Mouse (Mus musculus) CD8-positive naive resting alpha-beta T cell, adult 2 months (primary cell): ENCODE results near the gene Mxra7.

Experiments used
- DNase-seq, 2 experiments: peaks; one replicate each; pipeline ENCODE4 v3.0.0; 2022; ENCODE audit warnings: low read depth in 2 of 2, low spot score in 2 of 2

Mxra7 gene

GRCm38 (mm10) chr11:116819932-116820593 is 7.8 kb downstream of the Mxra7 start:
- no peak for DNase-seq

- no peak for DNase-seq
These were observed 9.1 kb downstream of the Mxra7 start for GRCm38 (mm10) chr11:116818722-116819121.

- DNase-seq, result no peak
These were observed 10.3 kb downstream of the Mxra7 start for GRCm38 (mm10) chr11:116817567-116817966.

DNA sequence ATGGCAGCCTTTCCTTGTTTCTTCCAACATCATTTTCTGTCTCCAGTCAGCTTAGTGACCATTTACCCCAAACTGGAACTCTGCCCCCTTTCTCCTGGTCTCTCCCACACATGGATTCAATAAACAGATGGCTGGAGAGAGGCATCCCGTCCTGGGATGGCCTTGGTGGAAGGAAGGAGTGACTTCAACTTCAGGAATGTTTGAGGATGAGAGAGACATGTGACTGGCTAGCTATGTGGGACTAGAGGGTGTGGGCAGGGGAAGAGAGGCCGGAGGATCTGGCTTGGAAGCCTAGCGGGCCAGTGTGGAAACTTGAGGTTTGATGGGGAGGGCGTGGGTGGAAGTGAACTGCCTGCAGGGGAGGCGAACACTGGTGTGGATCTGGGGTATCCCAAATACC is 11.1 kb downstream of the Mxra7 start:
- DNase-seq, result no peak

GRCm38 (mm10) chr11:116814884-116815415 is 12.9 kb downstream of the Mxra7 start:
- no peak for DNase-seq

DNA sequence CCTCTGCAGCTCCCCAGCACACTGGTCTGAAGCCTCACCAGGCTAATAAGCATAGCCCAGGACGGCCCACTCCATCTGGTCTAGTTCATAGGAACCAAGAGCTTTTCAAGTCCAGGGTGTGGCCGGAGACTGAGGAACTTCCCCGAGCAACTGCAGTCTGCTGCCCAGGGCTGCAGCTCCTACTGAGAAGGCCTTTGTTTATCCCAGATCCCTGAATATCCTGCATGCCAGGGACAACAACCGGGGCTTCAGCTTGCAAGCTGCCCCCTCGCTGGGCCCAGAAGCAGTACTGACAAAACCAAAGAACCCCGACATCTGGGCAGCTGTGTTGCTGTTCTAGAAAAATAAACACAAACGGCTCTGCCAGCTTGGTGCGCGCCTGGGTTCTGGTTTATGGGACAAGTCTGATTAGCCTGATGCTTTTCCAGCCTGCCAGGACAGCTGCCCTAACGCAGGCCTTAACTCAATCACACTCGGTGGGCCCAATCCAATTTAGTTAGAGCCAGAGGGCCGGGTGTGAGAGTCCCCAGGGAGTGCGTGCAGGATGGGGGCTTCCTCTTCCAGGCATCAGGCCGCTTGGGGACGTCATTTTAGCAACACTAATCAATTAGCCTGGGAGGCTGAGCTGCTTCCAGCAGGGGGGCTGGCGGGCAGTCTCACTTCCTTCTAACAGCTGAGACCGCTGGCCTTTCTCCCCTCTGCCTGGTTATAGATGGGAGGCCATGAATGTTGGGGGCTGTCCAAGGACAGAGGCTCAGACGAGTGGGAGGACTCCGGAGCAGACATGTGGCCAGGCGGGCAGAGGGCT is 13.6 kb downstream of the Mxra7 start:
- no peak for DNase-seq

- DNase-seq, result no peak
These were observed 14.2 kb downstream of the Mxra7 start for GRCm38 (mm10) chr11:116813610-116814009.

DNA sequence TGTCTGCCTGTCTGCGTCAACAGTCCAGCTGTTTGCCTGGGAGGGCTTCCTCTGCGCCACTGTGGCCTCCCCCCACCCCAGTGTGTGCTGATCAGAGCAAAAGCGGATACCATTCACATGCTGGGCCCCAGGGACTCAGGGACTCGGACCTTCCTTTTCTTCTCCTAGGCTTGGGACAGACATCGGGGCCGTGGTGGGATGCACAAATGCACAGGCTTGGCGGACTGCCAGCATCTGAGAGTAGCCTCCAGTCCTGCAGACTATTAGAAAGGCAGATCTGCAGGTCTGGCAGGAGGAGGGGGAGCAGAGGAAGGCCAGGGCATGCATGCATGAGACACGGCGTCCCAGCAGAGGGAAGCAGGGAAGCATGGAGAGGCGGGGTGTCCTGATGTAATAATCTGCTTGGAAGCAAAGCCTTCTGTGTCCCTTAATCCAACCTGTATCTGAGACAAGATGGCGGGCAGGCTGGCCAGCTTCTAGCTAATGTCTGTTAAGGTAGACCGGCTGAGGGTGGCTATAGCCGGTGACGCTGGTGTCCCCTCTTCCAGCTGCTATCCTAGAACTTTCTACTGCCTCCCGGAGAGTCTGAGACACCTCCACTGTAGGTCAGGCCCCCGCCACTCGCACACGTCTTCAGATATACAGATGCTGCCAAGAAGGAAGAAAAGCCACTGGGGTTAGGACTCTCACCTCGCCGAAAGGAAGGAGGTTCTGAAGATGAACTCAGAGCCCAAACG is 14.9 kb downstream of the Mxra7 start:
- DNase-seq, result no peak

- DNase-seq, result no peak
These were observed 16.6 kb downstream of the Mxra7 start for GRCm38 (mm10) chr11:116810983-116811901.

DNA sequence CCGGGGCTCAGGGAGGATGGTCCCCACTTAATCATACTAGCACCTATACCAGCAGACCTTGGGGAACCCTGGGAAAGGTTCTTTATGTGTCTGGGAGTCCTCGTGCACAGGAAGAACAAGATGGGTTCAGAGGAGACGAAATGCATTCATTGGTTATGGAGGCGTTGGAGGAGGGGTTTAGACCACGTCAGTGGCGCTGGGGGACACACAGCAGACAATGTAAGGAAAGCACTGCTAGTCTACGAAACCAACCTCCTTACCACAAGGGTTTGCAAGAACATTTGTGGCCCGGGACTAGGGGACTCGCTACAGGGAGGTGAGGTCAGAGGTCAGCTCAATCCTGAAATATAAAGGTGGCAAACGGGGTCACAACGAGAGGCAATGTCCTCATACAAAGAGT is 17.3 kb downstream of the Mxra7 start:
- DNase-seq, result no peak

GRCm38 (mm10) chr11:116809520-116809919 is 18.3 kb downstream of the Mxra7 start:
- no peak for DNase-seq

DNA sequence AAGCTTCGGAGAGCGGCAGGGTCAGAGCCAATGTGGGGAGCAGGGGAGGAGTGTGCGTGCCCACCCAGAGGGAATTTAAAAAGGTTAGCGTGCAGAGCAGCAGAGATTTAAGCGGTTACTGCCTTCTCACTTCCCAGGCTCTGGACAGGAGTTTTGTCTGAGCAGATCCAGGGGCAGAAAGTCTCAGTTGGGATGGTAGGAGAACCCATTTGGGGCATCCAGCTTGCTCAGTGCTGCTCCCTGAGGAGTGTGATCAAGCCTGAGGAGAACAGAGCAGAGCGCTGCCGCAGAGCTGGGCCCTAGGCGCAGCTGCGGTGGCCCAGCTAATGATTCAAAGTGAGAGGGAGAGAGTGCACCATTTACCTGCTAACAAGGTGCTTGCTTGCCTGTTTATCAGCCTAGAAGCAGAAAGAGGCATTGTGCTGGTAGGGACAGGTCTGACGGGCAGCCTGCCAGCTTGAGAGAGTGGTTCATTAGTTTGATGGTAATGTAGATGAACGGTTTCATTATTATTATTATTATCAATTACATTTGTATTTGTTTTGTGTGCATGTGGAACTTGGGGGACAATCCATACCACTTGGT is 18.9 kb downstream of the Mxra7 start:
- no peak for DNase-seq

GRCm38 (mm10) chr11:116807938-116808606 is 19.8 kb downstream of the Mxra7 start:
- DNase-seq, result peak; percentile 66 to 75

DNA sequence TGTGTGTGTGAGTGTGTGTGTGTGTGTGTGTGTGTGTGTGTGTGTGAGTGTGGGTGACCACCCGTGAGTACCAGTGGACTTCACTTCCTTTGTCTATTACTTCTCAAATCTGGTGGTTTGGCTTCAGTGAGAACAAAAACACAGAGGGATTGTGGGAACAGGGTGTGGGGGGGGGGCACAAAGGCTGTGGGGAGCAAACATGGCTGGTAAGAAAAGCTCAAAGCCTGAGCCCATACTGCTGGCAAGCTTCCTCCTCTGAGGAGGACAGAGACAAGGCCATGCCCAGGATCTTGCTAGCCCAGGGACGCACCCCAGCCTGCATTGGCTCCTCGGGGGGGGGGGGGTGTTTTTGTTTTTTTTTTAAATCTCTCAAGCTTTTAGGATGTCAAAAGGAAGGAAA is 20.3 kb downstream of the Mxra7 start:
- DNase-seq, result no peak

DNA sequence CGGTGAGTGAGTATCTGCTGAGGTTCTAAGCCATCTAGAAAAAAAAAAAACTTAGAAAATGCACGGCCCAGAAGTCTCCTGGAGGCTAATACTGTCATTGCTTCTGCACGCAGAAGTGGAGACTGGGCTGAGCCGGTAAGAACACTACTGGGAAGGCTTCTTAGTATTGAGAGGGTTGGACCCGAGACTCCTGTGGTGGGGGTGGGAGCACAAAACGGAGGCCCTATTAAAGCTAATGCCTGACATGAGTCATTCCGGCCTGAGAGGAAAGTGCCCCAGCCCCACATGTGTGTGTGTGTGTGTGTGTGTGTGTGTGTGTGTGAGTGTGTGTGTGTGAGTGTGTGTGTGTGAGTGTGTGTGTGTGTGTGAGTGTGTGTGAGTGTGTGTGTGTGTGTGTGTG is 20.7 kb downstream of the Mxra7 start:
- no peak for DNase-seq

DNA sequence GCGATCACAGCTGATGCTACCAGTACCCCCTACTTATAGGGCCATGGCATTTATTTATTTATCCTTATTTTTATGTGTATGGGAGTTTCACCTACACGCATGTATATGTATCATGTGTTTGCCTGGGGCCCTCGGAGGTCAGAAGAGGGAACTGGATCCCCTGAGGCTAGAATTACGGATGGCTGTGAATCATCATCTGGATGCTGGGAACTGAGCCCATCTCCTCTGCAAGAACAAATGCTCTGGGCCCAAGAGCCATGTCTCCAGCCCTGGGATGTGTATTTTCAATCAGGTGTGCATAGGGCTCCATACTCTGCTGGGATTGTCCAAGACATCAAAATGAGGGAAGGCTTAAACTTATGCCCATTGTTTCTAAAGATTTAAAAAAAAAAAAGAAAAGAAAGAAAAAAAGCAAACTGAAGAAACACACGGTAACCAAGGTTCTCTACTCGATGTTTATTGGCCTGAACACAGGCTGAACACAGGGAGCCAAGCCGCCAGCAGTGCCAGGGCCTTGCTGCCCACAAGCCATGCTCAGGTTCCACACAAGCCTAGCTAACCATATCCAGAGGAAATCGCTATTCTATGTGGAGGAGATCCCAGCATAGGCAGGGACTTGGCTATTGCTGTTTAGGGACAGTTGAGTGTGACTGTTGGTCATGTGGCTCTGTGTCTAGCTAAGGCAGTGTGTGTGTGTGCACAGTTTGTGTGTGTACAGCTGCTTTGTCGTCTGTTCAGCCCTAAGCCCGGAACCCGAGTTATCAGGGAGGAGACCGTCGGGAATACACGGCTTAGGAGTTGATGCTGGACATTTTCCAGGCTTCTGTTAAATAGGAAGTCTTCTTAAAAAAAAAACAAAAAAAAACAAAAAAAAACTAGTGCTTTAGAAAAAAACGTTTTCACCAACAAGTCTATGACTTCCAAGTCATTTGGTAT is 21.4 kb downstream of the Mxra7 start:
- no peak for DNase-seq

DNA sequence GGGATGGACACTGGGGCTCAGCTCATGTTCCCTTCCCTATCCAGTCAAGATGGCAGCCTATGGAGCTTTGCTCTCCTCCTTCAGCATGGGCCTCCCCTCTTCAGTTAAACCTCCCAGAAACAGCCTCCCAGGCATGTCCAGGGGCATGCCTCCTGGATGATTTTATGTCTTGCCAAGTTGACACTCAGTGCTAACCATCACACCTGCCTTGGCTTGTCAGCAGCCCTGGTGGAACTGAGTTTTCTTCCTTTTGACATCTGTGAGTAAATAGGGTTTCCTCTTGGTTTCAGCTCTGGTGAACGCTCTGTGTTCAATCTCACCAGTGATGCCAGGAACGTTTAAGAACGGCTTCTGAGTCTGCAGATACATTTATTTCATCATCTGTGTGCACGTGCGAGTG is 25.1 kb downstream of the Mxra7 start:
- DNase-seq, result no peak

DNA sequence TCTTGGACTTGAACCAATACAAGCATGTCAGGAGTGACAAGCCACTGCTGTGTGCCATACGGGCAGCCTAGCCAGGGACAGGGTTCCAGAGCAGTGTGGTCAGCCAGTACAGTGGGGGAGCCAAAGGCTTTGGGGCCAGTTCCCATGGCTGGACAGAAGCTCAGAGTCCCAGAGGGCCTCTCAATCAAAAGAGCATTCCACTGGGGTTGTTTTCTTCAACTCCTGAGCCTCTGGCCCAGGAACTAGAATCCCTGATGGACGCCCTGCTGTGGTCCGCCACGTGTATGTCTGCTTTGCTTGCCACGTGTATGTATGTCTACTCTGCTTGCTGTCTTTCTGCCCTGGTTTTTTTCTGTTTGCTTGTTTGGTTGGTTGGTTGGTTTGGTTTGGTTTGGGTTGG is 26.7 kb downstream of the Mxra7 start:
- no peak for DNase-seq

DNA sequence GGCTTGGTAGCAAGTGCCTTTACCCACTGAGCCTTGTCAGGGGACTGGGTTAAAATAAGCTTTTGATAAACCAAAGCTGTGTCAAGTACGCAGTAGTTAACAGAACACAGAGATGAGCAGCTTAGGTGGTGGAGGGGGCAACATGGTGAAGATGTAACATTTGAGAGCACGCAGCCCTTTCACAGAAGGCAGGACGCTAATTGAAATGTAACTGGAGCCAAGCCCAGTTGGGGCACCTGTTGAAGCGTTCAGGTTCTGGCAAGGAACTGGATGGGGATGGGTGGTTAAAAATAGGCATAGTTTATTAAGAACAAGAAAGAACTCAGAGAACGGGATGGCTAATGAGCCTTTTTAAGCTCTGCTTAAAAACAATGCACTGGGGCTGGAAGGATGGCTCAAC is 28.5 kb downstream of the Mxra7 start:
- DNase-seq, result no peak
